Mouse (Mus musculus): ENCODE results near the gene Stpg2. TPM values are rescaled to one million over a fixed set of nuclear protein-coding genes. Genes with fewer than 3 reads are reported as not detected.

Stpg2 gene
- total and polyA plus RNA-seq, 2 experiments, result not detected

DNA sequence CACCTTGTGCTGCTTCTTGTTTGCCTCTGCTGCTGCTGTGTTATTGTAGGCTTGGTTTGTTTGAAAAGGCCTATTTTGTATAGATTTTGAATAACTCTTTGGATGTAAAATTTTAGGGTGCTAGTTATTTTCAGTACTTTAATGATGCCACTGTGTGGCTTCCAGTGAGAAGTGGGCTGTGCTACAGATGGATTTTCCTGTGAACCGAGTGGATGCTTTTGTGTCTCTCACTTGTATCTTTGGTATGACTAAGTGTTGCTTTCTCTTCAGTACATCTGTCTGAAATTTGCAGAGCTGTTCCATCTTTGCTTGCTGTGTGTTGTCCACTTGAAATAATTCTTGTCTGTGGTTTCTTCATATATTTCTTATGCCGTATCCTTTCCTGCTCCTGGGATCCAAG lies 106.2 kb downstream of the Stpg2 start:
- Histone ChIP-seq H3K9ac (ENCODE audit: low read depth, low read length) (no peak overlapping the region), H3K79me2 (ENCODE audit: control insufficient read depth, insufficient read depth, low read length) (no peaks in the 10 kb centered on the region), H3K4me3 (ENCODE audit: insufficient read depth, low read depth, low read length) (no peak overlapping the region), H3K27me3 (ENCODE audit: control insufficient read depth, insufficient read depth, low read length) (no peaks in the 10 kb centered on the region), H3K36me3 (ENCODE audit: control insufficient read depth, insufficient read depth, low read length) (no peaks in the 10 kb centered on the region), H3K4me1 (ENCODE audit: control insufficient read depth, insufficient read depth, low read length) (no peaks in the 10 kb centered on the region), H3K27ac (replicated peaks; ENCODE audit: insufficient read depth, low read depth, low read length) (no peak overlapping the region)
- no peak for DNase-seq (ENCODE audit: extremely low read depth, low read depth, low spot score)
- TF ChIP-seq POLR2A (IDR thresholded peaks at IDR 0.05; ENCODE audit: extremely low read depth, insufficient read depth, low read length) (no peak), CTCF (IDR thresholded peaks at IDR 0.05; ENCODE audit: low read depth, low read length) (no peak)
- WGBS, result 91% methylated on average over 2 of the region's 2 CpGs

DNA sequence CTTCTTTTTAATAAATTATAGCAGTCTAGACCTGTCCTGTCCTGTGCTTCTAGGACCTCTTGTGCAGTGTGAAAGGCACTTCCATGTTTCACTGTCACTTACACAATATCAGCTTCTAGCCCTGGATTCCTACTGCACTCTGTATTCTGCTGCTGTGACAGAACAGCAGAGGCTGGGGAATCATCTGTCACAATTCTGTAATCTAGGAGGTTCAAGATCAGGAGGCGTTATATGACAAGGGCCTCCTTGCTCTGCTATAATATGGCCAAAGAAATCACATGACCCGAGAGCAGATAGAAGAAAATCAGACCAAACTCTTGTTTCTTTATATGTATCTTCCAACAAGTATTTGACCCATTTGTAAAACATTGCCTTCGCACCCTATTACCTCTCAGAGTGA lies 175.0 kb downstream of the Stpg2 start:
- H3K27me3 ChIP-seq (ENCODE audit: control insufficient read depth, insufficient read depth, low read length), result no peaks in the 10 kb centered on the region
- TF ChIP-seq CTCF (IDR thresholded peaks at IDR 0.05; ENCODE audit: low read depth, low read length), result no peak
- TF ChIP-seq POLR2A (IDR thresholded peaks at IDR 0.05; ENCODE audit: extremely low read depth, insufficient read depth, low read length), result no peak

DNA sequence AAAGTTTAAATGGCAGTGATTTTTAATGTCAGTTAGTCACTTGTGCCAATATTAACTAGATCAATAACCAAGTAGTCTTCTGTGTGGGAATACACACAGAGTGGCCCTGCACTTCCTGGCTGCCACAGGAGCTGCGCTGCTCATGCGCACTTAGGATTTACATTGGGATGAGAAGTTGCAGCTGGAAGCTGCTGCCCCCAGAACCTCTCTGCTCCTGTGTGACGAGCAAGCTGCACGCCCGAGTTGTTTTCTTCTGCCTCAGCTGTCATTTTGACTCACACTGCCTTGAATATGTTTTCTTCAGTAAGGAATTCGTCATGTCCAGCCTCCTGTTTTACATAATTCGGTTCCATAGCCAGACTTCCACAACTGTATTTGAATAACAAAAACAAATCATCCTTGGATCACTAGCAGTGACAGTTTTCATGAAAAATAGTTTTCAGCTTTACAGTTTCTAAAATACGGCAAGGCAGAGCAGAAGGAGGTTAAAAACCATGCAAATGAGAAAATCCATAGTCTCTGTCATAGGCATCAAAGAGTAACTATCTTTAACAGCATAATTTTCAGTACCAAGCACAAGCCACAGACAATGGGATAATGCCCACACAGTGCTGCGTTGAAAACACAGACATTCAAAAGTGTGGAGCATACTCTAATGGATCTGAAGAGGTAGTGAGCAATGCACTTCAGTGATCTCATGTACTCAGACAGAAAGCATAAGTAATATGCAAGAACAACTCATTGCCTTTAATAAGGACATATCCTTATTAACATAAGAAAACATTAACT lies 191.8 kb downstream of the Stpg2 start:
- Histone ChIP-seq H3K4me3 (ENCODE audit: insufficient read depth, low read depth, low read length) (no peak overlapping the region), H3K27ac (replicated peaks; ENCODE audit: insufficient read depth, low read depth, low read length) (no peak overlapping the region), H3K27me3 (ENCODE audit: control insufficient read depth, insufficient read depth, low read length) (0 out of 2 replicates have a peak, but pooled peaks cover 2% of the 10 kb centered on the region), H3K4me1 (ENCODE audit: control insufficient read depth, insufficient read depth, low read length) (no peaks in the 10 kb centered on the region), H3K79me2 (ENCODE audit: control insufficient read depth, insufficient read depth, low read length) (no peaks in the 10 kb centered on the region), H3K36me3 (ENCODE audit: control insufficient read depth, insufficient read depth, low read length) (no peaks in the 10 kb centered on the region), H3K9ac (ENCODE audit: low read depth, low read length) (no peak overlapping the region)
- TF ChIP-seq POLR2A (IDR thresholded peaks at IDR 0.05; ENCODE audit: extremely low read depth, insufficient read depth, low read length), result no peak
- TF ChIP-seq CTCF (IDR thresholded peaks at IDR 0.05; ENCODE audit: low read depth, low read length), result no peak
- no peak for DNase-seq (ENCODE audit: extremely low read depth, low read depth, low spot score)
- WGBS, result 68% methylated on average over 9 of the region's 9 CpGs

More for the DNA sequence above, 175.0 kb downstream of the Stpg2 start:
- WGBS, result 79% methylated on average over 3 of the region's 3 CpGs
- no peak for DNase-seq (ENCODE audit: extremely low read depth, low read depth, low spot score)
- Histone ChIP-seq H3K4me3 (ENCODE audit: insufficient read depth, low read depth, low read length) (no peak overlapping the region), H3K79me2 (ENCODE audit: control insufficient read depth, insufficient read depth, low read length) (no peaks in the 10 kb centered on the region), H3K4me1 (ENCODE audit: control insufficient read depth, insufficient read depth, low read length) (no peaks in the 10 kb centered on the region), H3K27ac (replicated peaks; ENCODE audit: insufficient read depth, low read depth, low read length) (no peak overlapping the region), H3K36me3 (ENCODE audit: control insufficient read depth, insufficient read depth, low read length) (no peaks in the 10 kb centered on the region), H3K9ac (ENCODE audit: low read depth, low read length) (no peak overlapping the region)

DNA sequence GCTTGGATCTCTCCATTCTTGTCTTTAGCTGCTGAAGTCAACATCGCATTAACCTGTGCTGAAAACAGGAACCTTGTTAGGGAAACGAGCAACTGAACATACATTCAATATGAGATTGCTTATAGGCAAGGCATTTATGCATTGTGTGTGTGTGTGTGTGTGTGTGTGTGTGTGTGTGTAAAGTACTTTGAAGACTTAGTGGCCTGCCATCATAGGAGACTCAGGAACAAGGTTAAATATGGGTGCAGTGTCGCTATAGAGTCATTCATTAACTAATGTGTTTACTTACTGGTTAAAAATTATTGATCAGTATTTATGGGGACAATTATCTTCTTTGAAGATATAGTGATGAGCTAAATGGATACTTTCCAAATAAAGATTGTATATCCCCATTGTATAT lies 199.2 kb downstream of the Stpg2 start:
- Histone ChIP-seq H3K4me1 (ENCODE audit: control insufficient read depth, insufficient read depth, low read length) (no peaks in the 10 kb centered on the region), H3K9ac (ENCODE audit: low read depth, low read length) (no peak overlapping the region), H3K27me3 (ENCODE audit: control insufficient read depth, insufficient read depth, low read length) (no peaks in the 10 kb centered on the region), H3K36me3 (ENCODE audit: control insufficient read depth, insufficient read depth, low read length) (no peaks in the 10 kb centered on the region), H3K4me3 (ENCODE audit: insufficient read depth, low read depth, low read length) (no peak overlapping the region), H3K27ac (replicated peaks; ENCODE audit: insufficient read depth, low read depth, low read length) (no peak overlapping the region), H3K79me2 (ENCODE audit: control insufficient read depth, insufficient read depth, low read length) (no peaks in the 10 kb centered on the region)
- 58% methylated on average over 3 of the region's 3 CpGs for WGBS
- TF ChIP-seq CTCF (IDR thresholded peaks at IDR 0.05; ENCODE audit: low read depth, low read length) (no peak), POLR2A (IDR thresholded peaks at IDR 0.05; ENCODE audit: extremely low read depth, insufficient read depth, low read length) (no peak)
- DNase-seq (ENCODE audit: extremely low read depth, low read depth, low spot score), result no peak

DNA sequence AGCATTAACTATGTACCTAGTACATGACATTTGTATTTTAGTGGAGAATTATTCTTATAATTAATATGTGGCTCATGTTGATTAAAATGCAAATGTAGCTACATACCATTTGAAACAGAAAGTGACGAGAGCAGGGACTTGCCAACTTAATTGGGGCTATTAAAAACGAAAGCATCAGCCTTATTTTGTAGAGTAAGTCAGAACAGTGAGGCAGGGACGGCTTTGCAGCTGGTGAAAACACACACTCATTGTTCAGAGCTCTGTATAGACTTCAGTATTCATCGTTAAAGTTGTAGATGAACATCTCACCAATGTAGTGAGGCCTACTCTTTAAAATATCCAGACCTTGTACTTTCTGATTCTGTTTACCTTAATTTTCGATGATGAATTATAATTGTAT lies 213.6 kb downstream of the Stpg2 start:
- Histone ChIP-seq H3K36me3 (ENCODE audit: control insufficient read depth, insufficient read depth, low read length) (no peaks in the 10 kb centered on the region), H3K27ac (replicated peaks; ENCODE audit: insufficient read depth, low read depth, low read length) (no peak overlapping the region), H3K4me3 (ENCODE audit: insufficient read depth, low read depth, low read length) (no peak overlapping the region), H3K27me3 (ENCODE audit: control insufficient read depth, insufficient read depth, low read length) (no peaks in the 10 kb centered on the region), H3K79me2 (ENCODE audit: control insufficient read depth, insufficient read depth, low read length) (no peaks in the 10 kb centered on the region), H3K4me1 (ENCODE audit: control insufficient read depth, insufficient read depth, low read length) (no peaks in the 10 kb centered on the region), H3K9ac (ENCODE audit: low read depth, low read length) (no peak overlapping the region)
- 77% methylated on average over 5 of the region's 5 CpGs for WGBS
- no peak for DNase-seq (ENCODE audit: extremely low read depth, low read depth, low spot score)
- no peak for TF ChIP-seq CTCF (IDR thresholded peaks at IDR 0.05; ENCODE audit: low read depth, low read length)
- no peak for TF ChIP-seq POLR2A (IDR thresholded peaks at IDR 0.05; ENCODE audit: extremely low read depth, insufficient read depth, low read length)

DNA sequence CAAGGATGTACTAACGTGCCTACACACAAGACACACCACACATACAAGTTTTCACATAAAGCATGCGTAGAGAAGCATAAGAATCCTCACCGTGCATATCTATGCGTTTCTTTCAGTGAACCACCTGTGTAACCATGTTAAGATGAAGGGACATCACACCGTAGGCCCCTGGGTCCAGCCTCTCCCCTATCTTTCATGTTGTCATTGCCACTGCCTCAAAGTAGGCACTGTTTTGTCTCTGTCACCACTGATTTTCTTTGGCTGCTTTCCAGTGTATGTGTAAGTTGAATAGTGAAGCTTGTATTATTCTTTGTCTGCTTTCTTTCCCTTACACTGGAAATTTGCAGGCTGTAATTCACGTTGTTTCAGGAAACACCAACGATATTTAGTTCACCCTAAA lies 236.7 kb downstream of the Stpg2 start:
- 76% methylated on average over 7 of the region's 7 CpGs for WGBS
- DNase-seq (ENCODE audit: extremely low read depth, low read depth, low spot score), result no peak
- H3K4me1 ChIP-seq (ENCODE audit: control insufficient read depth, insufficient read depth, low read length), result no peaks in the 10 kb centered on the region
- no peak overlapping the region for H3K9ac ChIP-seq (ENCODE audit: low read depth, low read length)
- H3K4me3 ChIP-seq (ENCODE audit: insufficient read depth, low read depth, low read length), result no peak overlapping the region
- H3K79me2 ChIP-seq (ENCODE audit: control insufficient read depth, insufficient read depth, low read length), result no peaks in the 10 kb centered on the region
- TF ChIP-seq CTCF (IDR thresholded peaks at IDR 0.05; ENCODE audit: low read depth, low read length) (no peak), POLR2A (IDR thresholded peaks at IDR 0.05; ENCODE audit: extremely low read depth, insufficient read depth, low read length) (no peak)
- H3K36me3 ChIP-seq (ENCODE audit: control insufficient read depth, insufficient read depth, low read length), result no peaks in the 10 kb centered on the region
- no peaks in the 10 kb centered on the region for H3K27me3 ChIP-seq (ENCODE audit: control insufficient read depth, insufficient read depth, low read length)
- H3K27ac ChIP-seq (replicated peaks; ENCODE audit: insufficient read depth, low read depth, low read length), result no peak overlapping the region

Measured in liver, adult 2 months (tissue).